Mouse (Mus musculus) MEL (cell line): ENCODE measurements around the gene Tmem120a. TPM values are rescaled to one million over a fixed set of nuclear protein-coding genes. Genes with fewer than 3 reads are reported as not detected.

Source experiments
- DNase-seq: peaks from one replicate; pipeline ENCODE4 v3.0.0; 2011; ENCODE audit warnings: low read depth, low spot score
- H3K27ac ChIP-seq: 2 replicates; pipeline ENCODE4 v1.5.1; 2012; ENCODE audit warnings: low read depth, mild to moderate bottlenecking, control low read depth, low read length, moderate library complexity; ENCODE audit not compliant: control insufficient read depth
- H3K27me3 ChIP-seq, 2 experiments: fragments of 150-350 bp in 1 of 2; sonication (generic) in 1 of 2; 2 replicates each; pipeline ENCODE4 v1.6.1; 2012; ENCODE audit warnings: low read length in 2 of 2, mild to moderate bottlenecking in 2 of 2, improper control_type of control experiment in 1 of 2, moderate library complexity in 1 of 2; ENCODE audit not compliant: insufficient read depth in 2 of 2, control insufficient read depth in 1 of 2
- H3K36me3 ChIP-seq, 2 experiments: 2 replicates each; pipeline ENCODE4 v1.6.1; 2012 to 2014; ENCODE audit warnings: low read length in 2 of 2, improper control_type of control experiment in 1 of 2, inconsistent platforms in 1 of 2, mild to moderate bottlenecking in 1 of 2; ENCODE audit not compliant: insufficient read depth in 2 of 2, control insufficient read depth in 1 of 2
- H3K4me1 ChIP-seq, 2 experiments: fragments of 150-350 bp in 1 of 2; sonication (generic) in 1 of 2; 2 replicates each; pipeline ENCODE4 v1.6.1; 2012; ENCODE audit warnings: low read length in 2 of 2, improper control_type of control experiment in 1 of 2, mild to moderate bottlenecking in 1 of 2; ENCODE audit not compliant: insufficient read depth in 2 of 2, control insufficient read depth in 1 of 2
- H3K4me3 ChIP-seq, 2 experiments: fragments of 150-350 bp in 1 of 2; sonication (generic) in 1 of 2; 2 replicates each; pipeline ENCODE4 v1.5.1; 2012; ENCODE audit warnings: low read depth in 2 of 2, low read length in 2 of 2, mild to moderate bottlenecking in 2 of 2, moderate library complexity in 2 of 2, control low read depth in 1 of 2, improper control_type of control experiment in 1 of 2; ENCODE audit not compliant: control insufficient read depth in 1 of 2, insufficient read depth in 1 of 2
- H3K79me2 ChIP-seq: 2 replicates; pipeline ENCODE4 v1.6.1; 2012; ENCODE audit warnings: mild to moderate bottlenecking, low read length, moderate library complexity; ENCODE audit not compliant: control insufficient read depth, poor library complexity, insufficient read depth
- H3K9ac ChIP-seq: 2 replicates; pipeline ENCODE4 v1.6.1; 2012; ENCODE audit warnings: low read depth, mild to moderate bottlenecking, control low read depth, low read length, moderate library complexity; ENCODE audit not compliant: control insufficient read depth, poor library complexity, severe bottlenecking
- H3K9me3 ChIP-seq: fragments of 150-350 bp; sonication (generic); replicated peaks from 2 replicates; pipeline ENCODE4 v1.6.1; 2012; ENCODE audit warnings: mild to moderate bottlenecking, low read length, improper control_type of control experiment, moderate library complexity; ENCODE audit not compliant: insufficient read depth
- BHLHE40 ChIP-seq: IDR thresholded peaks from 2 replicates; pipeline ENCODE4 v1.6.1; 2012; ENCODE audit warnings: low read depth, mild to moderate bottlenecking, inconsistent platforms, low read length, improper control_type of control experiment, borderline replicate concordance
- CHD2 ChIP-seq: IDR thresholded peaks from 2 replicates; pipeline ENCODE4 v1.6.1; 2011; ENCODE audit warnings: low read length, improper control_type of control experiment
- E2F4 ChIP-seq: IDR thresholded peaks from 2 replicates; pipeline ENCODE4 v1.6.1; 2011; ENCODE audit warnings: low read depth, low read length, improper control_type of control experiment, borderline replicate concordance
- ELF1 ChIP-seq: IDR thresholded peaks from 2 replicates; pipeline ENCODE4 v1.6.1; 2014; ENCODE audit warnings: low read depth, mild to moderate bottlenecking, inconsistent platforms, low read length, improper control_type of control experiment, moderate library complexity
- EP300 ChIP-seq, 2 experiments: IDR thresholded peaks; 2 replicates each; pipeline ENCODE4 v1.6.1; 2011; ENCODE audit warnings: improper control_type of control experiment in 2 of 2, low read length in 2 of 2, low read depth in 1 of 2, mild to moderate bottlenecking in 1 of 2
- ETS1 ChIP-seq: IDR thresholded peaks from 2 replicates; pipeline ENCODE4 v1.6.1; 2012; ENCODE audit warnings: low read depth, mild to moderate bottlenecking, inconsistent platforms, low read length, improper control_type of control experiment, moderate library complexity
- GABPA ChIP-seq: IDR thresholded peaks from 2 replicates; pipeline ENCODE4 v1.6.1; 2012; ENCODE audit warnings: low read depth, mild to moderate bottlenecking, inconsistent platforms, low read length, improper control_type of control experiment, moderate library complexity
- GATA1 ChIP-seq: IDR thresholded peaks from 2 replicates; pipeline ENCODE4 v1.6.1; 2011; ENCODE audit warnings: low read depth, low read length, improper control_type of control experiment
- HCFC1 ChIP-seq: IDR thresholded peaks from 2 replicates; pipeline ENCODE4 v1.6.1; 2012; ENCODE audit warnings: low read depth, mild to moderate bottlenecking, inconsistent platforms, low read length, improper control_type of control experiment, moderate library complexity
- JUND ChIP-seq: IDR thresholded peaks from 2 replicates; pipeline ENCODE4 v1.6.1; 2011; ENCODE audit warnings: low read depth, mild to moderate bottlenecking, improper control_type of control experiment, low read length
- KAT2A ChIP-seq: conservative IDR thresholded peaks from 2 replicates; pipeline ENCODE4 v1.6.1; 2012; ENCODE audit warnings: low read depth, low read length, improper control_type of control experiment, inconsistent platforms
- MAFK ChIP-seq: IDR thresholded peaks from 2 replicates; pipeline ENCODE4 v1.6.1; 2011; ENCODE audit warnings: low read depth, mild to moderate bottlenecking, low read length, improper control_type of control experiment, borderline replicate concordance
- MAX ChIP-seq: IDR thresholded peaks from 2 replicates; pipeline ENCODE4 v1.6.1; 2011; ENCODE audit warnings: low read length, improper control_type of control experiment
- MAZ ChIP-seq: IDR thresholded peaks from 2 replicates; pipeline ENCODE4 v1.6.1; 2012; ENCODE audit warnings: low read depth, mild to moderate bottlenecking, inconsistent platforms, low read length, improper control_type of control experiment
- MXI1 ChIP-seq: IDR thresholded peaks from 2 replicates; pipeline ENCODE4 v1.6.1; 2011; ENCODE audit warnings: mild to moderate bottlenecking, low read depth, low read length, improper control_type of control experiment
- MYC ChIP-seq: IDR thresholded peaks from 2 replicates; pipeline ENCODE4 v1.6.1; 2011; ENCODE audit warnings: low read depth, mild to moderate bottlenecking, low read length, improper control_type of control experiment, moderate library complexity
- NELFE ChIP-seq: IDR thresholded peaks from 2 replicates; pipeline ENCODE4 v1.6.1; 2011; ENCODE audit warnings: low read depth, low read length, improper control_type of control experiment
- POLR2A ChIP-seq, 2 experiments: IDR thresholded peaks; 2 replicates each; pipeline ENCODE4 v1.6.1; 2011 to 2012; ENCODE audit warnings: low read length in 2 of 2, mild to moderate bottlenecking in 2 of 2, control low read depth in 1 of 2, improper control_type of control experiment in 1 of 2, low read depth in 1 of 2, moderate library complexity in 1 of 2; ENCODE audit not compliant: control insufficient read depth in 1 of 2, insufficient read depth in 1 of 2, poor library complexity in 1 of 2
- POLR2AphosphoS5 ChIP-seq: IDR thresholded peaks from 2 replicates; pipeline ENCODE4 v1.6.1; 2012; ENCODE audit warnings: low read depth, borderline replicate concordance, mild to moderate bottlenecking, inconsistent platforms, low read length, moderate library complexity, mixed read lengths
- RAD21 ChIP-seq: IDR thresholded peaks from 2 replicates; pipeline ENCODE4 v1.6.1; 2011; ENCODE audit warnings: mild to moderate bottlenecking, low read depth, low read length, improper control_type of control experiment
- SMC3 ChIP-seq: IDR thresholded peaks from 2 replicates; pipeline ENCODE4 v1.6.1; 2011; ENCODE audit warnings: low read depth, low read length, improper control_type of control experiment
- TCF12 ChIP-seq: IDR thresholded peaks from 2 replicates; pipeline ENCODE4 v1.6.1; 2014; ENCODE audit warnings: low read depth, mild to moderate bottlenecking, inconsistent platforms, low read length, improper control_type of control experiment, moderate library complexity
- UBTF ChIP-seq: IDR thresholded peaks from 2 replicates; pipeline ENCODE4 v1.6.1; 2012; ENCODE audit warnings: low read depth, mild to moderate bottlenecking, inconsistent platforms, low read length, improper control_type of control experiment, moderate library complexity, borderline replicate concordance; ENCODE audit not compliant: insufficient read depth
- USF1 ChIP-seq: IDR thresholded peaks from 2 replicates; pipeline ENCODE4 v1.6.1; 2014; ENCODE audit warnings: low read depth, mild to moderate bottlenecking, inconsistent platforms, low read length, improper control_type of control experiment, moderate library complexity
- USF2 ChIP-seq, 2 experiments: IDR thresholded peaks; 2 replicates each; pipeline ENCODE4 v1.6.1; 2011 to 2012; ENCODE audit warnings: improper control_type of control experiment in 2 of 2, low read length in 2 of 2, borderline replicate concordance in 1 of 2, inconsistent platforms in 1 of 2, low read depth in 1 of 2, mild to moderate bottlenecking in 1 of 2; ENCODE audit not compliant: insufficient read depth in 1 of 2
- ZKSCAN1 ChIP-seq: IDR thresholded peaks from 2 replicates; pipeline ENCODE4 v1.6.1; 2012; ENCODE audit warnings: low read depth, mild to moderate bottlenecking, inconsistent platforms, low read length, improper control_type of control experiment, moderate library complexity
- ZMIZ1 ChIP-seq: IDR thresholded peaks from 2 replicates; pipeline ENCODE4 v1.6.1; 2012; ENCODE audit warnings: low read depth, mild to moderate bottlenecking, inconsistent platforms, low read length, improper control_type of control experiment, moderate library complexity
- polyA plus RNA-seq, 2 experiments: library from polyadenylated mRNA; stranded (reverse) in 1 of 2; unstranded in 1 of 2; fragments of >175 nt in 1 of 2; fragments of >200 nt in 1 of 2; gene quantifications; 2 replicates each; pipeline versions ENCODE4 v1.2.1 to v1.2.4; 2012; ENCODE audit warnings: low replicate concordance in 2 of 2, low read depth in 1 of 2; ENCODE audit not compliant: insufficient read length in 2 of 2, insufficient read depth in 1 of 2, missing spikeins in 1 of 2
- total RNA-seq: library from RNA; depleted of rRNA; stranded (reverse); fragments of 300-350 nt; gene quantifications from 2 replicates; pipeline ENCODE4 v1.2.3, GENCODE M21; 2012

The Tmem120a gene
- total and polyA plus RNA-seq, 3 experiments, result 19.6 to 38.8 TPM; not detected in 1

DNA sequence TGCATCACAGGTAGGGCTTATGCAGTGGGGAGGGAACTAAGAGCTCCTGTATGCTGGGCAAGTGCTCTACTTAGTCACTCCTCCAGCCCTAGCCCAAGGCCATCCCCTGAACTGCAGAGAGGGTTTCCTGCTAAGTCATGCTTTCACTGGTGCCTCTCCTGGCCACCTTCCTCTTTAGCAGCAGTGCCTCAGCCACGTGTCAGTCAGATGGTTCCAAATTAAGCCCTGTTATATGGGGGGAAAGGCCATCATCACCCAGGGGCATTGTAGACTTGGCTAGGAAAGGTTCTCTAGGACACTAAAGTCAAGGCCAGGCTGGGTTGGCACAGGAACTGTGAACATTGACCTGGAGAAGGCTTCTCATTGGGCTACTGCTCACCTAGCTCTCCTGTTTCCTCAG is 36.4 kb downstream of the Tmem120a start:
- no peak for TF ChIP-seq KAT2A
- no peak for TF ChIP-seq POLR2AphosphoS5
- TF ChIP-seq TCF12, result no peak
- TF ChIP-seq GATA1, result no peak
- TF ChIP-seq USF2 (IDR thresholded peaks at IDR 0.05; ENCODE audit: borderline replicate concordance in 1 of 2, insufficient read depth in 1 of 2, low read depth in 1 of 2, low read length in 2 of 2), result no peak
- TF ChIP-seq ETS1, result peak; percentile 46; the same call in 1 of the 2 replicates
- TF ChIP-seq SMC3, result no peak
- TF ChIP-seq MXI1, result peak; percentile 92
- TF ChIP-seq MAZ, result no peak
- peak; percentile 62 for TF ChIP-seq USF1
- TF ChIP-seq CHD2, result no peak
- TF ChIP-seq ZMIZ1, result no peak
- no peak for TF ChIP-seq ELF1
- TF ChIP-seq UBTF, result no peak
- TF ChIP-seq BHLHE40, result no peak
- TF ChIP-seq HCFC1, result no peak
- no peak for TF ChIP-seq ZKSCAN1
- TF ChIP-seq POLR2A (IDR thresholded peaks at IDR 0.05; ENCODE audit: control insufficient read depth in 1 of 2, insufficient read depth in 1 of 2, low read depth in 1 of 2, low read length in 2 of 2, poor library complexity in 1 of 2), result peak in 1 of 2 experiments; percentile 33; a peak in 1 of 4 replicates
- TF ChIP-seq E2F4, result no peak
- TF ChIP-seq EP300 (IDR thresholded peaks at IDR 0.05; ENCODE audit: low read depth in 1 of 2, low read length in 2 of 2), result peak in 1 of 2 experiments; percentile 10; a peak in 1 of 4 replicates
- no peak for TF ChIP-seq NELFE
- peak; percentile 92 for TF ChIP-seq MAX
- TF ChIP-seq JUND, result no peak
- TF ChIP-seq GABPA, result no peak
- TF ChIP-seq RAD21, result no peak
- TF ChIP-seq MYC, result peak; percentile 93
- no peak for TF ChIP-seq MAFK
- DNase-seq, result peak; percentile 81
- H3K79me2 ChIP-seq, result no peaks in the 10 kb centered on the region; the same call in 1 of the 2 replicates
- peak overlapping the region; percentile 36 for H3K27ac ChIP-seq
- H3K27me3 ChIP-seq, result no peaks in the 10 kb centered on the region
- H3K36me3 ChIP-seq, result peaks cover 0 to 36% of the 10 kb centered on the region in 2 experiments; a peak in 2 of 4 replicates
- no peaks in the 10 kb centered on the region for H3K9me3 ChIP-seq
- peaks cover 17 to 44% of the 10 kb centered on the region in 2 experiments for H3K4me1 ChIP-seq
- H3K4me3 ChIP-seq, result no peak overlapping the region
- H3K9ac ChIP-seq, result peak overlapping the region; percentile 8; the same call in 1 of the 2 replicates
